Mouse (Mus musculus): ENCODE data around the gene Chd4. TPM values are rescaled to one million over a fixed set of nuclear protein-coding genes. Genes with fewer than 3 reads are reported as not detected.

Gene Chd4
- polyA plus RNA-seq, 1 experiment from 2014 or later, result 59.4 TPM

GRCm38 (mm10) chr6:125152212-125153017 lies 56.6 kb downstream of the Chd4 start:
- H3K9ac ChIP-seq (ENCODE audit: low read length), result no peak overlapping the region
- H3K27me3 ChIP-seq (ENCODE audit: control insufficient read depth, insufficient read depth, low read depth, low read length), result no peaks in the 10 kb centered on the region
- peaks cover 13% of the 10 kb centered on the region for H3K4me1 ChIP-seq (replicated peaks; ENCODE audit: control insufficient read depth, insufficient read depth, low read length)
- H3K4me3 ChIP-seq (ENCODE audit: low read length), result no peak overlapping the region
- no peaks in the 10 kb centered on the region for H3K36me3 ChIP-seq (ENCODE audit: control insufficient read depth, insufficient read depth, low read length)
- H3K27ac ChIP-seq (ENCODE audit: low read length), result no peak overlapping the region
- no peak overlapping the region for H3K4me2 ChIP-seq (ENCODE audit: low read depth, low read length)
- ATAC-seq (ENCODE audit: low read depth), result no peak
- 74% methylated on average over 22 of the region's 22 CpGs for WGBS
- H3K9me3 ChIP-seq (ENCODE audit: control insufficient read depth, low read length), result no peaks in the 10 kb centered on the region

GRCm38 (mm10) chr6:125153018-125153389 lies 57.2 kb downstream of the Chd4 start:
- WGBS, result 79% methylated on average over 5 of the region's 5 CpGs

GRCm38 (mm10) chr6:125153682-125154081 lies 57.9 kb downstream of the Chd4 start:
- Histone ChIP-seq H3K4me3 (ENCODE audit: low read length) (no peak overlapping the region), H3K27me3 (ENCODE audit: control insufficient read depth, insufficient read depth, low read depth, low read length) (no peaks in the 10 kb centered on the region)
- WGBS, result 84% methylated on average over 4 of the region's 4 CpGs

More at GRCm38 (mm10) chr6:125153018-125153389, 57.2 kb downstream of the Chd4 start:
- no peak overlapping the region for H3K27ac ChIP-seq (ENCODE audit: low read length)
- H3K4me1 ChIP-seq (replicated peaks; ENCODE audit: control insufficient read depth, insufficient read depth, low read length), result peaks cover 11% of the 10 kb centered on the region
- no peaks in the 10 kb centered on the region for H3K36me3 ChIP-seq (ENCODE audit: control insufficient read depth, insufficient read depth, low read length)
- H3K4me3 ChIP-seq (ENCODE audit: low read length), result no peak overlapping the region
- ATAC-seq (ENCODE audit: low read depth), result no peak
- H3K27me3 ChIP-seq (ENCODE audit: control insufficient read depth, insufficient read depth, low read depth, low read length), result no peaks in the 10 kb centered on the region
- no peaks in the 10 kb centered on the region for H3K9me3 ChIP-seq (ENCODE audit: control insufficient read depth, low read length)
- H3K9ac ChIP-seq (ENCODE audit: low read length), result no peak overlapping the region
- no peak overlapping the region for H3K4me2 ChIP-seq (ENCODE audit: low read depth, low read length)

GRCm38 (mm10) chr6:125154550-125154949 lies 58.8 kb downstream of the Chd4 start:
- H3K9ac ChIP-seq (ENCODE audit: low read length), result no peak overlapping the region
- H3K36me3 ChIP-seq (ENCODE audit: control insufficient read depth, insufficient read depth, low read length), result peaks cover 10% of the 10 kb centered on the region; the same call in 1 of the 2 replicates
- H3K27ac ChIP-seq (ENCODE audit: low read length), result no peak overlapping the region
- no peak overlapping the region for H3K4me2 ChIP-seq (ENCODE audit: low read depth, low read length)
- H3K4me3 ChIP-seq (ENCODE audit: low read length), result no peak overlapping the region
- 0 out of 2 replicates have a peak, but pooled peaks cover 3% of the 10 kb centered on the region for H3K4me1 ChIP-seq (replicated peaks; ENCODE audit: control insufficient read depth, insufficient read depth, low read length)
- no peak for ATAC-seq (ENCODE audit: low read depth)
- H3K27me3 ChIP-seq (ENCODE audit: control insufficient read depth, insufficient read depth, low read depth, low read length), result no peaks in the 10 kb centered on the region
- H3K9me3 ChIP-seq (ENCODE audit: control insufficient read depth, low read length), result no peaks in the 10 kb centered on the region

More at GRCm38 (mm10) chr6:125153682-125154081, 57.9 kb downstream of the Chd4 start:
- Histone ChIP-seq H3K36me3 (ENCODE audit: control insufficient read depth, insufficient read depth, low read length) (peaks cover 4% of the 10 kb centered on the region; the same call in 1 of the 2 replicates), H3K9ac (ENCODE audit: low read length) (no peak overlapping the region), H3K9me3 (ENCODE audit: control insufficient read depth, low read length) (no peaks in the 10 kb centered on the region), H3K4me2 (ENCODE audit: low read depth, low read length) (no peak overlapping the region), H3K27ac (ENCODE audit: low read length) (no peak overlapping the region), H3K4me1 (replicated peaks; ENCODE audit: control insufficient read depth, insufficient read depth, low read length) (peaks cover 7% of the 10 kb centered on the region; the same call in 1 of the 2 replicates)
- ATAC-seq (ENCODE audit: low read depth), result no peak

GRCm38 (mm10) chr6:125155262-125155661 lies 59.5 kb downstream of the Chd4 start:
- Histone ChIP-seq H3K9ac (ENCODE audit: low read length) (no peak overlapping the region), H3K27me3 (ENCODE audit: control insufficient read depth, insufficient read depth, low read depth, low read length) (no peaks in the 10 kb centered on the region), H3K4me2 (ENCODE audit: low read depth, low read length) (no peak overlapping the region), H3K4me1 (replicated peaks; ENCODE audit: control insufficient read depth, insufficient read depth, low read length) (no peaks in the 10 kb centered on the region), H3K9me3 (ENCODE audit: control insufficient read depth, low read length) (no peaks in the 10 kb centered on the region), H3K27ac (ENCODE audit: low read length) (no peak overlapping the region), H3K36me3 (ENCODE audit: control insufficient read depth, insufficient read depth, low read length) (peaks cover 14% of the 10 kb centered on the region; the same call in 1 of the 2 replicates), H3K4me3 (ENCODE audit: low read length) (no peak overlapping the region)
- 87% methylated on average over 8 of the region's 8 CpGs for WGBS
- no peak for ATAC-seq (ENCODE audit: low read depth)

- ATAC-seq (ENCODE audit: low read depth), result no peak
- Histone ChIP-seq H3K36me3 (ENCODE audit: control insufficient read depth, insufficient read depth, low read length) (peaks cover 23% of the 10 kb centered on the region), H3K27me3 (ENCODE audit: control insufficient read depth, insufficient read depth, low read depth, low read length) (no peaks in the 10 kb centered on the region)
Observed at GRCm38 (mm10) chr6:125156491-125156890, 60.7 kb downstream of the Chd4 start.

GRCm38 (mm10) chr6:125156903-125157614 lies 61.3 kb downstream of the Chd4 start:
- peaks cover 25% of the 10 kb centered on the region for H3K36me3 ChIP-seq (ENCODE audit: control insufficient read depth, insufficient read depth, low read length)
- H3K9me3 ChIP-seq (ENCODE audit: control insufficient read depth, low read length), result no peaks in the 10 kb centered on the region
- H3K27me3 ChIP-seq (ENCODE audit: control insufficient read depth, insufficient read depth, low read depth, low read length), result no peaks in the 10 kb centered on the region
- no peak overlapping the region for H3K27ac ChIP-seq (ENCODE audit: low read length)
- no peak overlapping the region for H3K4me2 ChIP-seq (ENCODE audit: low read depth, low read length)
- WGBS, result 53% methylated on average over 7 of the region's 7 CpGs
- H3K4me1 ChIP-seq (replicated peaks; ENCODE audit: control insufficient read depth, insufficient read depth, low read length), result 0 out of 2 replicates have a peak, but pooled peaks cover 3% of the 10 kb centered on the region
- H3K4me3 ChIP-seq (ENCODE audit: low read length), result no peak overlapping the region
- ATAC-seq (ENCODE audit: low read depth), result no peak
- H3K9ac ChIP-seq (ENCODE audit: low read length), result no peak overlapping the region

More at GRCm38 (mm10) chr6:125156491-125156890, 60.7 kb downstream of the Chd4 start:
- Histone ChIP-seq H3K4me2 (ENCODE audit: low read depth, low read length) (no peak overlapping the region), H3K9me3 (ENCODE audit: control insufficient read depth, low read length) (no peaks in the 10 kb centered on the region), H3K4me1 (replicated peaks; ENCODE audit: control insufficient read depth, insufficient read depth, low read length) (0 out of 2 replicates have a peak, but pooled peaks cover 2% of the 10 kb centered on the region), H3K27ac (ENCODE audit: low read length) (no peak overlapping the region), H3K9ac (ENCODE audit: low read length) (no peak overlapping the region), H3K4me3 (ENCODE audit: low read length) (no peak overlapping the region)
- 81% methylated on average over 3 of the region's 3 CpGs for WGBS

- WGBS, result 79% methylated on average over 15 of the region's 15 CpGs
- no peak overlapping the region for H3K9ac ChIP-seq (ENCODE audit: low read length)
- H3K4me2 ChIP-seq (ENCODE audit: low read depth, low read length), result no peak overlapping the region
- H3K4me3 ChIP-seq (ENCODE audit: low read length), result no peak overlapping the region
- no peak for ATAC-seq (ENCODE audit: low read depth)
- peaks cover 11% of the 10 kb centered on the region for H3K4me1 ChIP-seq (replicated peaks; ENCODE audit: control insufficient read depth, insufficient read depth, low read length)
- H3K27me3 ChIP-seq (ENCODE audit: control insufficient read depth, insufficient read depth, low read depth, low read length), result no peaks in the 10 kb centered on the region
- H3K9me3 ChIP-seq (ENCODE audit: control insufficient read depth, low read length), result no peaks in the 10 kb centered on the region
- peaks cover 25% of the 10 kb centered on the region for H3K36me3 ChIP-seq (ENCODE audit: control insufficient read depth, insufficient read depth, low read length)
- H3K27ac ChIP-seq (ENCODE audit: low read length), result no peak overlapping the region
Observed at GRCm38 (mm10) chr6:125158944-125159492, 63.2 kb downstream of the Chd4 start.

Data from lung, embryonic 16.5 days (tissue).